Comparison of ENCODE assay signal across 8 mouse cellular contexts in the genomic region with DNA sequence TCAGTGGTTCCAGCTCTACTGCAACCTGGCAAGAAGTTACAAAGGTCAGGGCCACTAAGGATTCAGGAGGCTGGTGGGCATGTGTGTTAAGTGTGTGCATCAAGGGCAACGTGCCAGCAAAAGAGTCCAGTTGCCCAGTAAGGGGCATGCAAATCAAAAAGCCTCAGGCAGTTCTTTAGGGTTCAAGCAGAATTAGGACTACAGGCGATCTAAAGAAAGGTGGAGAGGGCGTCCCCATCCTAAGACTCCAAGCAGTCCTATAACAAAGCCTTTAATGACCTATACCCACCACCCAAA. TPM values are rescaled to one million over a fixed set of nuclear protein-coding genes. Genes with fewer than 3 reads are reported as not detected.
A peak's percentile ranks its signal among the peaks of the same experiment; 100 is the strongest.
DNase-seq lines count a peak whose midpoint lies in the region; ATAC-seq lines count a peak whose summit lies in the region.

No protein-coding gene starts in this region.

- WGBS in neural tube, embryonic 11.5 days: 27% methylated on average over 3 of the region's 3 CpGs
- 18% methylated on average over 3 of the region's 3 CpGs for WGBS in forebrain, embryonic 10.5 days
- 19% methylated on average over 3 of the region's 3 CpGs for WGBS in kidney, embryonic 16.5 days
- 21% methylated on average over 3 of the region's 3 CpGs for WGBS in neural tube, embryonic 12.5 days

- no peaks in the 10 kb centered on the region for H3K9me3 ChIP-seq in neural tube, embryonic 11.5 days (ENCODE audit: control insufficient read depth, low read length)
- no peaks in the 10 kb centered on the region for H3K9me3 ChIP-seq in forebrain, embryonic 10.5 days
- no peaks in the 10 kb centered on the region for H3K9me3 ChIP-seq in kidney, embryonic 16.5 days (ENCODE audit: low read length)
- no peaks in the 10 kb centered on the region for H3K9me3 ChIP-seq in neural tube, embryonic 12.5 days

- peak overlapping the region; percentile 80; the same call in 1 of the 2 replicates for H3K27ac ChIP-seq in neural tube, embryonic 11.5 days (ENCODE audit: low read depth, low read length)
- peak overlapping the region; percentile 95 for H3K27ac ChIP-seq in forebrain, embryonic 10.5 days
- peak overlapping the region; percentile 96 for H3K27ac ChIP-seq in kidney, embryonic 16.5 days (ENCODE audit: low read length)
- 0 out of 2 replicates have a peak overlapping the region, but pooled peaks have one; percentile 59 for H3K27ac ChIP-seq in neural tube, embryonic 12.5 days

- H3K9ac ChIP-seq in neural tube, embryonic 11.5 days (ENCODE audit: low read length): peak overlapping the region; percentile 81
- H3K9ac ChIP-seq in kidney, embryonic 16.5 days (replicated peaks; ENCODE audit: low read length): peak overlapping the region; percentile 97
- peak overlapping the region; percentile 81 for H3K9ac ChIP-seq in neural tube, embryonic 12.5 days

- no peaks in the 10 kb centered on the region for H3K27me3 ChIP-seq in neural tube, embryonic 11.5 days (ENCODE audit: control insufficient read depth, insufficient read depth, low read length)
- H3K27me3 ChIP-seq in forebrain, embryonic 10.5 days (ENCODE audit: poor library complexity, severe bottlenecking): no peaks in the 10 kb centered on the region
- H3K27me3 ChIP-seq in kidney, embryonic 16.5 days (ENCODE audit: insufficient read depth, low read length): no peaks in the 10 kb centered on the region
- H3K27me3 ChIP-seq in neural tube, embryonic 12.5 days (replicated peaks): no peaks in the 10 kb centered on the region

- no peak for DNase-seq in neural tube, embryonic 11.5 days (ENCODE audit: low spot score)
- no peak for DNase-seq in neural tube, embryonic 10.5 days (ENCODE audit: extremely low spot score, low spot score)
- DNase-seq in forebrain, embryonic 10.5 days (ENCODE audit: extremely low spot score, low spot score): no peak
- DNase-seq in urinary bladder, adult 2 months (ENCODE audit: low spot score): no peak

- H3K4me2 ChIP-seq in neural tube, embryonic 11.5 days (ENCODE audit: low read depth): peak overlapping the region; percentile 79
- H3K4me2 ChIP-seq in kidney, embryonic 16.5 days (replicated peaks; ENCODE audit: low read depth, low read length): peak overlapping the region; percentile 92
- H3K4me2 ChIP-seq in neural tube, embryonic 12.5 days (replicated peaks): peak overlapping the region; percentile 86

- peaks cover 19% of the 10 kb centered on the region for H3K36me3 ChIP-seq in neural tube, embryonic 11.5 days (ENCODE audit: control insufficient read depth, insufficient read depth, low read length)
- peaks cover 64% of the 10 kb centered on the region for H3K36me3 ChIP-seq in forebrain, embryonic 10.5 days (replicated peaks)
- peaks cover 44% of the 10 kb centered on the region for H3K36me3 ChIP-seq in kidney, embryonic 16.5 days (ENCODE audit: insufficient read depth, low read length)
- H3K36me3 ChIP-seq in neural tube, embryonic 12.5 days: peaks cover 50% of the 10 kb centered on the region

- H3K4me3 ChIP-seq in neural tube, embryonic 11.5 days (ENCODE audit: low read depth, low read length): peak overlapping the region; percentile 78
- H3K4me3 ChIP-seq in forebrain, embryonic 10.5 days: peak overlapping the region; percentile 84
- peak overlapping the region; percentile 68 for H3K4me3 ChIP-seq in kidney, embryonic 16.5 days (ENCODE audit: low read length)
- H3K4me3 ChIP-seq in neural tube, embryonic 12.5 days: peak overlapping the region; percentile 67

- H3K4me1 ChIP-seq in neural tube, embryonic 11.5 days (ENCODE audit: control insufficient read depth, insufficient read depth, low read length): peaks cover 19% of the 10 kb centered on the region
- peaks cover 48% of the 10 kb centered on the region for H3K4me1 ChIP-seq in forebrain, embryonic 10.5 days
- H3K4me1 ChIP-seq in kidney, embryonic 16.5 days (ENCODE audit: insufficient read depth, low read length): peaks cover 44% of the 10 kb centered on the region
- peaks cover 38% of the 10 kb centered on the region for H3K4me1 ChIP-seq in neural tube, embryonic 12.5 days

- no peak for ATAC-seq in neural tube, embryonic 11.5 days (ENCODE audit: insufficient read depth, low FRiP score, low TSS enrichment)
- ATAC-seq in kidney, embryonic 16.5 days (ENCODE audit: low FRiP score, low TSS enrichment): no peak; the same call in 1 of the 2 replicates
- ATAC-seq in neural tube, embryonic 12.5 days (ENCODE audit: low FRiP score, low read depth): peak; percentile 5; the same call in 1 of the 2 replicates
- no peak for ATAC-seq in megakaryocyte progenitor cell, adult 5-6 weeks (replicated peaks; ENCODE audit: poor library complexity)
- no peak for ATAC-seq in frontal cortex, adult (ENCODE audit: low TSS enrichment)

RNA-seq across cellular contexts. Expression of a gene that starts 0.8 kb away (rescaled TPM):
- polyA plus RNA-seq in neural tube, embryonic 11.5 days (2014; fragmentation: Nextera tagmentation; extraction: Ambion mirVana): 86.4 and 92.9 TPM in 2 replicates
- polyA plus RNA-seq in forebrain, embryonic 10.5 days (2016; fragmentation: Nextera tagmentation; extraction: Ambion mirVana): 71.3 and 79.9 TPM in 2 replicates
- 130 and 137 TPM in 2 replicates for polyA plus RNA-seq in kidney, embryonic 16.5 days (2015; fragmentation: Nextera tagmentation; extraction: Ambion mirVana)
- 91.0 and 101 TPM in 2 replicates for polyA plus RNA-seq in neural tube, embryonic 12.5 days (2016; fragmentation: Nextera tagmentation; extraction: Ambion mirVana)
- polyA plus RNA-seq in urinary bladder, adult 2 months (2012; rRNA removed): 116 and 119 TPM in 2 replicates
- total RNA-seq in megakaryocyte progenitor cell, adult 5-6 weeks (2015): 39.3 and 44.8 TPM in 2 replicates
- 30.7 and 37.4 TPM in 2 replicates for total RNA-seq in megakaryocyte progenitor cell, adult 5-6 weeks (2017)

RNA-seq across cellular contexts. Expression of a gene that starts 1.1 kb away (rescaled TPM):
- polyA plus RNA-seq in neural tube, embryonic 11.5 days (2014; fragmentation: Nextera tagmentation; extraction: Ambion mirVana): 142 and 146 TPM in 2 replicates
- polyA plus RNA-seq in forebrain, embryonic 10.5 days (2016; fragmentation: Nextera tagmentation; extraction: Ambion mirVana): 138 TPM in 2 replicates
- polyA plus RNA-seq in kidney, embryonic 16.5 days (2015; fragmentation: Nextera tagmentation; extraction: Ambion mirVana): 229 and 235 TPM in 2 replicates
- polyA plus RNA-seq in neural tube, embryonic 12.5 days (2016; fragmentation: Nextera tagmentation; extraction: Ambion mirVana): 152 TPM in 2 replicates
- 93.9 and 96.9 TPM in 2 replicates for polyA plus RNA-seq in urinary bladder, adult 2 months (2012; rRNA removed)
- 59.5 and 73.9 TPM in 2 replicates for total RNA-seq in megakaryocyte progenitor cell, adult 5-6 weeks (2015)
- 46.6 and 52.7 TPM in 2 replicates for total RNA-seq in megakaryocyte progenitor cell, adult 5-6 weeks (2017)

RNA-seq across cellular contexts. Expression of a gene that starts 7.3 kb away (rescaled TPM):
- 1.3 and 1.6 TPM in 2 replicates for polyA plus RNA-seq in neural tube, embryonic 11.5 days (2014; fragmentation: Nextera tagmentation; extraction: Ambion mirVana)
- polyA plus RNA-seq in forebrain, embryonic 10.5 days (2016; fragmentation: Nextera tagmentation; extraction: Ambion mirVana): 0.56 and 1.00 TPM in 2 replicates
- 0.11 and 0.21 TPM in 2 replicates for polyA plus RNA-seq in kidney, embryonic 16.5 days (2015; fragmentation: Nextera tagmentation; extraction: Ambion mirVana)
- 0.26 and 0.49 TPM in 2 replicates for polyA plus RNA-seq in neural tube, embryonic 12.5 days (2016; fragmentation: Nextera tagmentation; extraction: Ambion mirVana)
- polyA plus RNA-seq in urinary bladder, adult 2 months (2012; rRNA removed): 0.01 and 0.10 TPM in 2 replicates
- total RNA-seq in megakaryocyte progenitor cell, adult 5-6 weeks (2015): 0.66 and 2.3 TPM in 2 replicates
- total RNA-seq in megakaryocyte progenitor cell, adult 5-6 weeks (2017): 0.08 and 0.20 TPM in 2 replicates

RNA-seq across cellular contexts. Expression of a gene that starts 8.2 kb away (rescaled TPM):
- 1,399 and 1,464 TPM in 2 replicates for polyA plus RNA-seq in neural tube, embryonic 11.5 days (2014; fragmentation: Nextera tagmentation; extraction: Ambion mirVana)
- 1,843 and 1,871 TPM in 2 replicates for polyA plus RNA-seq in forebrain, embryonic 10.5 days (2016; fragmentation: Nextera tagmentation; extraction: Ambion mirVana)
- polyA plus RNA-seq in kidney, embryonic 16.5 days (2015; fragmentation: Nextera tagmentation; extraction: Ambion mirVana): 1,671 and 1,948 TPM in 2 replicates
- polyA plus RNA-seq in neural tube, embryonic 12.5 days (2016; fragmentation: Nextera tagmentation; extraction: Ambion mirVana): 1,155 and 1,157 TPM in 2 replicates
- 1,258 and 1,344 TPM in 2 replicates for polyA plus RNA-seq in urinary bladder, adult 2 months (2012; rRNA removed)
- total RNA-seq in megakaryocyte progenitor cell, adult 5-6 weeks (2015): 1,057 and 1,218 TPM in 2 replicates
- total RNA-seq in megakaryocyte progenitor cell, adult 5-6 weeks (2017): 491 and 574 TPM in 2 replicates

RNA-seq across cellular contexts. Expression of a gene that starts 10.8 kb away (rescaled TPM):
- polyA plus RNA-seq in neural tube, embryonic 11.5 days (2014; fragmentation: Nextera tagmentation; extraction: Ambion mirVana): 39.3 and 48.9 TPM in 2 replicates
- 33.4 and 44.7 TPM in 2 replicates for polyA plus RNA-seq in forebrain, embryonic 10.5 days (2016; fragmentation: Nextera tagmentation; extraction: Ambion mirVana)
- 23.1 and 28.0 TPM in 2 replicates for polyA plus RNA-seq in kidney, embryonic 16.5 days (2015; fragmentation: Nextera tagmentation; extraction: Ambion mirVana)
- polyA plus RNA-seq in neural tube, embryonic 12.5 days (2016; fragmentation: Nextera tagmentation; extraction: Ambion mirVana): 19.3 and 20.1 TPM in 2 replicates
- polyA plus RNA-seq in urinary bladder, adult 2 months (2012; rRNA removed): 104 and 126 TPM in 2 replicates
- 4.1 and 6.2 TPM in 2 replicates for total RNA-seq in megakaryocyte progenitor cell, adult 5-6 weeks (2015)
- total RNA-seq in megakaryocyte progenitor cell, adult 5-6 weeks (2017): 7.2 and 9.5 TPM in 2 replicates
